Mouse (Mus musculus) heart, postnatal 0 days (tissue): ENCODE data around the gene Stx19.

Experiments used
- CTCF ChIP-seq: IDR thresholded peaks from 2 replicates; pipeline ENCODE4 v1.5.1; 2016; ENCODE audit warnings: antibody characterized with exemption, control low read depth, low read depth
- EP300 ChIP-seq: IDR thresholded peaks from 2 replicates; pipeline ENCODE4 v1.6.1; 2016; ENCODE audit warnings: antibody characterized with exemption, low read depth

GRCm38 (mm10) chr16:62804621-62805020 lies 9.9 kb upstream of the Stx19 start:
- no peak for TF ChIP-seq CTCF
- TF ChIP-seq EP300: no peak
